Mouse (Mus musculus) embryonic facial prominence, embryonic 11.5 days (tissue): Measurements from ENCODE around the gene Rfxank. TPM values are rescaled to one million over a fixed set of nuclear protein-coding genes. Genes with fewer than 3 reads are reported as not detected.

Source experiments
- ATAC-seq: fragments of 200-750 bp; cut with Nextera tagmentation; replicated peaks from 2 replicates; pipeline ENCODE4 v1.8.0; 2017; ENCODE audit warnings: low read depth; ENCODE audit not compliant: insufficient number of reproducible peaks, low FRiP score, low TSS enrichment
- DNase-seq: peaks from one replicate; pipeline ENCODE4 v3.0.0-alpha.2; 2015; ENCODE audit warnings: low spot score
- H3K27ac ChIP-seq: fragments of 300-500 bp; sonication (generic); replicated peaks from 2 replicates; pipeline ENCODE4 v1.5.1; 2014; ENCODE audit warnings: mild to moderate bottlenecking, low read depth, low read length, control low read depth
- H3K27me3 ChIP-seq: fragments of 300-500 bp; sonication (generic); 2 replicates; pipeline ENCODE4 v1.6.1; 2014; ENCODE audit warnings: mild to moderate bottlenecking, low read length, moderate library complexity, mixed read lengths; ENCODE audit not compliant: control insufficient read depth, insufficient read depth
- H3K36me3 ChIP-seq: fragments of 300-500 bp; sonication (generic); replicated peaks from 2 replicates; pipeline ENCODE4 v1.6.1; 2014; ENCODE audit warnings: low read depth, mild to moderate bottlenecking, low read length, moderate library complexity, mixed read lengths; ENCODE audit not compliant: control insufficient read depth, insufficient read depth
- H3K4me1 ChIP-seq: fragments of 300-500 bp; sonication (generic); 2 replicates; pipeline ENCODE4 v1.6.1; 2014; ENCODE audit warnings: low read length, mixed read lengths; ENCODE audit not compliant: control insufficient read depth, insufficient read depth
- H3K4me2 ChIP-seq: fragments of 300-500 bp; sonication (generic); 2 replicates; pipeline ENCODE4 v1.6.1; 2014; ENCODE audit warnings: low read depth, mild to moderate bottlenecking, control low read depth, low read length, moderate library complexity
- H3K4me3 ChIP-seq: fragments of 300-500 bp; sonication (generic); 2 replicates; pipeline ENCODE4 v1.5.1; 2014; ENCODE audit warnings: low read depth, low read length, control low read depth
- H3K9ac ChIP-seq: fragments of 300-500 bp; sonication (generic); replicated peaks from 2 replicates; pipeline ENCODE4 v1.6.1; 2014; ENCODE audit warnings: mild to moderate bottlenecking, control low read depth, low read length
- H3K9me3 ChIP-seq: fragments of 300-500 bp; sonication (generic); replicated peaks from 2 replicates; pipeline ENCODE4 v1.6.1; 2016; ENCODE audit warnings: mild to moderate bottlenecking, low read length, inconsistent platforms, mixed read lengths; ENCODE audit not compliant: control insufficient read depth
- WGBS: fragments of 180-500 bp; shearing (Covaris S2); extraction: QIAGEN DNeasy Blood & Tissue Kit; methylation state at CpG from one replicate; pipeline ENCODE4 v1.1.7; 2014; 5-methylcytosine and 5-hydroxymethylcytosine counted together
- polyA plus RNA-seq: library from polyadenylated mRNA; unstranded; fragments of >200 nt; fragmentation: Nextera tagmentation; extraction: Ambion mirVana; gene quantifications from 2 replicates; pipeline ENCODE4 v1.2.1, GENCODE M21; 2014

The Rfxank gene
- polyA plus RNA-seq, 1 experiment from 2014 or later: 17.0 TPM

GRCm38 (mm10) chr8:70112401-70113016 is 26.4 kb downstream of the Rfxank start:
- Histone ChIP-seq H3K4me1 (peaks cover 4% of the 10 kb centered on the region; the same call in 1 of the 2 replicates), H3K4me3 (no peak overlapping the region), H3K9me3 (no peaks in the 10 kb centered on the region), H3K27me3 (peaks cover 51% of the 10 kb centered on the region), H3K9ac (no peak overlapping the region), H3K36me3 (no peaks in the 10 kb centered on the region), H3K27ac (no peak overlapping the region), H3K4me2 (no peak overlapping the region)
- 6% methylated on average over 43 of the region's 43 CpGs for WGBS
- DNase-seq (no peak), ATAC-seq (no peak)

- Histone ChIP-seq H3K4me1 (peaks cover 4% of the 10 kb centered on the region; the same call in 1 of the 2 replicates), H3K4me2 (no peak overlapping the region), H3K27me3 (peaks cover 51% of the 10 kb centered on the region), H3K27ac (no peak overlapping the region), H3K9ac (no peak overlapping the region), H3K4me3 (no peak overlapping the region), H3K36me3 (no peaks in the 10 kb centered on the region), H3K9me3 (no peaks in the 10 kb centered on the region)
- no peak for ATAC-seq
- WGBS: 47% methylated on average over 23 of the region's 23 CpGs
- DNase-seq: no peak
These were observed 27.7 kb downstream of the Rfxank start for GRCm38 (mm10) chr8:70111192-70111795.

DNA sequence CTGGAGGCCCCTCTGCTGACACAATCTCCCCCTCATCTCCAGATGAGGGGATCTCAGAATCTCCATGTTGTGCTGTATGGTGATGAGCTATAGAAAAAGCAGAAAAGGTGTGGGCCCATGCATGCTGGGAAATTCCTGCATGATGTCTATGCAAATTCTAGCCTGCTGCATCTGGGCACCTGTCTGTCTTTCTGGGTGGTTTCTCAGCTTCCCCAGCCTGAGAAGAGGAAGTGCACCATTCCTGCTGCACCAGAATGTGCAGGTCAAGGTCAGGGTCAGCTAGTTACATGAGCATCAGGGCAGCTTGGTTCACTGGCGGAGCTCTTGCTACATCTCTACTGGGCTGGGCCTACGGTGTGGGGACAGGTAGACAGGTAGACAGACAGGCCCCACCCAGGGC is 28.5 kb downstream of the Rfxank start:
- Histone ChIP-seq H3K27ac (no peak overlapping the region), H3K4me1 (peaks cover 4% of the 10 kb centered on the region; the same call in 1 of the 2 replicates), H3K27me3 (peaks cover 51% of the 10 kb centered on the region), H3K36me3 (no peaks in the 10 kb centered on the region), H3K9me3 (no peaks in the 10 kb centered on the region), H3K4me3 (no peak overlapping the region), H3K4me2 (no peak overlapping the region), H3K9ac (no peak overlapping the region)
- 89% methylated on average over 2 of the region's 2 CpGs for WGBS
- ATAC-seq: no peak
- no peak for DNase-seq

DNA sequence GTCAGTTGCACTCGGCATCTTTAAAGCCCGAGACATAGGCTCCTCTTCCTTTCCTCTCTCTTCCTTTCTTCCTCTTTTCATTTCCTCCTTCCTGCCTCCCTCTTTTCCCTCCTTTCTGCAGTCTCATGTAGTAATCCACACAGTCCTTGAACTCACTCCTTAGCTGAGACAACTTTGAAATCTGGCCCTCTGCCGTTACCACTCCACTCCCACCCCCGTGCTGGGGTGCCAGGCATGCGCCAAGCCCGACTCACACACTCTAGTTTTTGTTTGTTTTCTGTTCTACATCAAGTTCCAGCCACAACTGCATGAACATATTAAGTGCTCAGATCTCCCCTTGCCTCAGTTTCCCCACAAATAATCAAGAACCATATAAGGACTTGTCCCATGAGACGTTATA is 34.0 kb downstream of the Rfxank start:
- H3K4me1 ChIP-seq: no peaks in the 10 kb centered on the region
- peaks cover 5% of the 10 kb centered on the region; the same call in 1 of the 2 replicates for H3K27me3 ChIP-seq
- no peak overlapping the region for H3K9ac ChIP-seq
- no peak overlapping the region for H3K4me2 ChIP-seq
- no peaks in the 10 kb centered on the region for H3K9me3 ChIP-seq
- H3K36me3 ChIP-seq: no peaks in the 10 kb centered on the region
- DNase-seq (no peak), ATAC-seq (no peak)
- whole genome bisulfite sequencing: 82% methylated on average over 7 of the region's 7 CpGs
- no peak overlapping the region for H3K27ac ChIP-seq
- H3K4me3 ChIP-seq: no peak overlapping the region

DNA sequence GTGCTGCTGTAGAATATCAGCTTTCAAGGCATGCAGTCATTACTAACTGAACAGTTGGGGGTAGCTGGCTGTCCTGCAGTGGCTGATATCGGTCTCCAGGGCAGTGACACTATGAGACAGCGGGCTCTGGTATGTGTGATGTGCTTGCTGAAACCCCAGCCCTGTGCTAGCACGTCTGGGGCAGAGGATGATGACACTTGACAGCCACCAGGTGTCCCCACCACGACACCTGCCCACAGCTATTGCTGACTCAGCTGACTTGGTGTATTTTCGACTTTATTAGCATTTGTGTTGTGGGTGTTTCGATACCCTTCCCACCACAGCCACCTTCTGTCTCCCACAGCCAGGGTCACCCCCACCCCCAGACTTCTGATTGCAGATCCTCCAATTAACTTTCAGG is 34.4 kb downstream of the Rfxank start:
- Histone ChIP-seq H3K36me3 (no peaks in the 10 kb centered on the region), H3K9ac (no peak overlapping the region), H3K9me3 (no peaks in the 10 kb centered on the region), H3K4me2 (no peak overlapping the region), H3K4me3 (no peak overlapping the region), H3K27ac (no peak overlapping the region), H3K27me3 (peaks cover 3% of the 10 kb centered on the region; the same call in 1 of the 2 replicates), H3K4me1 (no peaks in the 10 kb centered on the region)
- DNase-seq (no peak), ATAC-seq (no peak)
- WGBS: 17% methylated on average over 6 of the region's 6 CpGs

DNA sequence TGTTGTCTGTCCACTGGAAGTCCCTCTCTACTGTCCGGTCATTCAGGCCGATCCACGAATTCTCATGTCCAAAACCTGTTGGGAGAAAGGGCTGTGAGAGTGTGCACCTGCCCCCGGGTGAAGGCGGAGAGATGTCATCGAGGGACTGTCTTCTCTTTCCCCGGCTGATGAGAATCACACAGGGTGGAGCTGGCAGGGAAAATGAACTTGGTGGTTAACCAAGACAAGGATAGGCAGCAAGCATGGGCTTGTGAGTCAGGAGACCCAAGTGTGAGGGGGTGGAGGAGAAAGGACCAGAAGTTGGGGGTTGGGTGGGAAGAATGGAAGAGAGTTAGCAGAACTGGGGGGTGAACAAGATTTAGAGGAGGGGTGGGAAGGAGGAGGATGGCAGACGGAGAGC is 38.7 kb downstream of the Rfxank start:
- no peaks in the 10 kb centered on the region; the same call in 1 of the 2 replicates for H3K9me3 ChIP-seq
- no peak for ATAC-seq

GRCm38 (mm10) chr8:70099276-70099675 is 39.7 kb downstream of the Rfxank start:
- Histone ChIP-seq H3K4me3 (no peak overlapping the region), H3K27ac (no peak overlapping the region), H3K4me1 (no peaks in the 10 kb centered on the region), H3K4me2 (no peak overlapping the region), H3K27me3 (no peaks in the 10 kb centered on the region), H3K9ac (no peak overlapping the region), H3K36me3 (no peaks in the 10 kb centered on the region; the same call in 1 of the 2 replicates), H3K9me3 (no peaks in the 10 kb centered on the region; the same call in 1 of the 2 replicates)
- DNase-seq: no peak
- ATAC-seq: no peak
- WGBS: 76% methylated on average over 8 of the region's 8 CpGs

More for the DNA sequence above, 38.7 kb downstream of the Rfxank start:
- no peaks in the 10 kb centered on the region for H3K4me1 ChIP-seq
- 86% methylated on average over 8 of the region's 8 CpGs for WGBS
- no peak for DNase-seq
- H3K27ac ChIP-seq: no peak overlapping the region
- H3K27me3 ChIP-seq: no peaks in the 10 kb centered on the region
- no peak overlapping the region for H3K9ac ChIP-seq
- H3K4me2 ChIP-seq: no peak overlapping the region
- no peaks in the 10 kb centered on the region; the same call in 1 of the 2 replicates for H3K36me3 ChIP-seq
- H3K4me3 ChIP-seq: no peak overlapping the region

- WGBS: 57% methylated on average over 8 of the region's 8 CpGs
- no peak for ATAC-seq
- Histone ChIP-seq H3K36me3 (no peaks in the 10 kb centered on the region), H3K9me3 (no peaks in the 10 kb centered on the region; the same call in 1 of the 2 replicates), H3K4me1 (0 out of 2 replicates have a peak, but pooled peaks cover 4% of the 10 kb centered on the region), H3K27ac (no peak overlapping the region), H3K9ac (no peak overlapping the region), H3K4me3 (no peak overlapping the region), H3K4me2 (no peak overlapping the region), H3K27me3 (peaks cover 22% of the 10 kb centered on the region)
- DNase-seq: no peak
These were observed 46.2 kb downstream of the Rfxank start for GRCm38 (mm10) chr8:70092786-70093185.
